Mouse (Mus musculus) forebrain, postnatal 0 days (tissue): ENCODE data around the gene Zg16. TPM values are rescaled to one million over a fixed set of nuclear protein-coding genes. Genes with fewer than 3 reads are reported as not detected.
A peak's percentile ranks its signal among the peaks of the same experiment; 100 is the strongest.

Experiments used
- ATAC-seq: fragments of 200-750 bp; cut with Nextera tagmentation; 2 replicates; pipeline ENCODE4 v1.8.0; 2017; ENCODE audit warnings: mild to moderate bottlenecking, moderate library complexity
- DNase-seq: peaks from one replicate; pipeline ENCODE4 v3.0.0-alpha.2; 2015
- H3K27ac ChIP-seq: fragments of 300-500 bp; sonication (generic); 2 replicates; pipeline ENCODE4 v1.5.1; 2014; ENCODE audit warnings: low read depth, mild to moderate bottlenecking, antibody characterized with exemption, low read length, moderate library complexity, mixed read lengths
- H3K27me3 ChIP-seq: fragments of 300-500 bp; sonication (generic); 2 replicates; pipeline ENCODE4 v1.6.1; 2014; ENCODE audit warnings: mild to moderate bottlenecking, low read length, mixed read lengths; ENCODE audit not compliant: insufficient read depth
- H3K36me3 ChIP-seq: fragments of 300-500 bp; sonication (generic); 2 replicates; pipeline ENCODE4 v1.6.1; 2014; ENCODE audit warnings: mild to moderate bottlenecking, moderate library complexity; ENCODE audit not compliant: insufficient read depth
- H3K4me1 ChIP-seq: fragments of 300-500 bp; sonication (generic); 2 replicates; pipeline ENCODE4 v1.6.1; 2014; ENCODE audit warnings: antibody characterized with exemption; ENCODE audit not compliant: insufficient read depth
- H3K4me2 ChIP-seq: fragments of 300-500 bp; sonication (generic); 2 replicates; pipeline ENCODE4 v1.6.1; 2014; ENCODE audit warnings: low read depth, mild to moderate bottlenecking, moderate library complexity
- H3K4me3 ChIP-seq: fragments of 300-500 bp; sonication (generic); 2 replicates; pipeline ENCODE4 v1.5.1; 2014; ENCODE audit warnings: low read depth, low read length, mixed read lengths
- H3K9ac ChIP-seq: fragments of 300-500 bp; sonication (generic); 2 replicates; pipeline ENCODE4 v1.6.1; 2014; ENCODE audit warnings: mild to moderate bottlenecking
- H3K9me3 ChIP-seq: fragments of 300-500 bp; sonication (generic); 2 replicates; pipeline ENCODE4 v1.6.1; 2016; ENCODE audit warnings: low read length
- CTCF ChIP-seq: sonication (generic); IDR thresholded peaks from 2 replicates; pipeline ENCODE4 v1.5.1; 2016; ENCODE audit warnings: antibody characterized with exemption, control low read depth, low read depth
- WGBS: fragments of 180-500 bp; shearing (Covaris S2); extraction: QIAGEN DNeasy Blood & Tissue Kit; methylation state at CpG from one replicate; pipeline ENCODE4 v1.1.7; 2014; 5-methylcytosine and 5-hydroxymethylcytosine counted together
- polyA plus RNA-seq: library from polyadenylated mRNA; unstranded; fragments of >200 nt; fragmentation: Nextera tagmentation; extraction: Ambion mirVana; gene quantifications from 2 replicates; pipeline ENCODE4 v1.2.1, GENCODE M21; 2015
- total RNA-seq: library from RNA; depleted of rRNA; stranded (reverse); fragments of >200 nt; gene quantifications from 2 replicates; pipeline ENCODE4 v1.2.3, GENCODE M21; 2014

The Zg16 gene
- total and polyA plus RNA-seq, 2 experiments from 2014 or later = not detected

DNA sequence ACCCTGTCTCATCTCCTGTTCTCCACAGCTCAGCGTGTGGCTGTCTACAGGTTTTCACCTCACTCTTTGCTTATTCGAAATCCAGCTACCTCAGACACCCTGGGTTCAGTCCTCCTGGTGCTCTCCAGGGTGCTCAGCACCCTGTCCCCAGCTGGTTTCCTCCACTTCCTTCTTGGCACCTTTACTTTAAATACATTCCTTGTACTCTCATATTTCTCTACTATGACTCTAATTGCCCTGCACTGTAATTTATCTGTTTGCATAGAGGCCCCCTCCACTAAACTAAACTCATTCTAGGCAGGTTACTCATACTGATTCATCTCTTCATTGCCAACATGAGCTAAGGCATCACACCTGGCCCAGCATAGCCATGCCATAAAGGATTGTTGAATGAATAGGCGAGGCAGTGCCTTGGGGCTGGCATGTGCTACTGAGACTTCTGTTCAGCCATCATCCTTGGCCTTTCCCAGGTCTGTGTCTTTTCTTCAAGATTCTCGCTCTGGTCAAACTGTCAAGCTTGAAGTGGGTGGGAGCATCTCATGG is 16.2 kb downstream of the Zg16 start:
- DNase-seq (no peak), ATAC-seq (no peak)
- Histone ChIP-seq H3K9ac (no peak overlapping the region), H3K4me2 (no peak overlapping the region), H3K36me3 (no peaks in the 10 kb centered on the region), H3K27ac (no peak overlapping the region), H3K4me1 (no peaks in the 10 kb centered on the region), H3K4me3 (no peak overlapping the region), H3K27me3 (no peaks in the 10 kb centered on the region), H3K9me3 (no peaks in the 10 kb centered on the region)
- no peak for TF ChIP-seq CTCF
- WGBS = 73% methylated on average over 4 of the region's 4 CpGs

- no peak for TF ChIP-seq CTCF
Observed at GRCm38 (mm10) chr7:127066317-127066716, 20.8 kb downstream of the Zg16 start.

DNA sequence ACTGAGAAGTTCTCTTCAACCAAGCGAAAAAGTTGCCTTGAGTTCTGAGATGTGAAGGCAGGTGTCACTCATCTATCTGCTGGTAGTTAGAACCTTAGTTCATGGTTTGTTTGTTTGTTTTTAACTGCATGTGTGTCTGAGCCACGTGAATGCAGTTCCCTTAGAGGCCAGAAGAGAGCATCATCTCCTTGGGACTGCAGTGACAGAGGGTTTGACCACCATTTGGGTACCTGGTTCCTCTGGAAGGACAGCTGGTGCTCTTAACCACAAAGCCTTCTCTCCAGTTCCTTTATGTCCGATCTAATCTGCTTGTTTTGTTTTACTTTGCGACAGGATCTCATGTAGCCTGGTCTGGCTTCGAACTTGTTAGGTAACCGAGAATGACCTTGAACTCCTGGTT is 21.6 kb downstream of the Zg16 start:
- TF ChIP-seq CTCF = no peak

More at GRCm38 (mm10) chr7:127066317-127066716, 20.8 kb downstream of the Zg16 start:
- DNase-seq = no peak
- no peaks in the 10 kb centered on the region for H3K9me3 ChIP-seq
- no peaks in the 10 kb centered on the region for H3K36me3 ChIP-seq
- H3K4me2 ChIP-seq = no peak overlapping the region
- WGBS = 85% methylated on average over 4 of the region's 4 CpGs
- no peak overlapping the region for H3K4me3 ChIP-seq
- no peak overlapping the region for H3K27ac ChIP-seq
- ATAC-seq = no peak
- H3K27me3 ChIP-seq = no peaks in the 10 kb centered on the region; the same call in 1 of the 2 replicates
- no peaks in the 10 kb centered on the region for H3K4me1 ChIP-seq
- H3K9ac ChIP-seq = no peak overlapping the region

DNA sequence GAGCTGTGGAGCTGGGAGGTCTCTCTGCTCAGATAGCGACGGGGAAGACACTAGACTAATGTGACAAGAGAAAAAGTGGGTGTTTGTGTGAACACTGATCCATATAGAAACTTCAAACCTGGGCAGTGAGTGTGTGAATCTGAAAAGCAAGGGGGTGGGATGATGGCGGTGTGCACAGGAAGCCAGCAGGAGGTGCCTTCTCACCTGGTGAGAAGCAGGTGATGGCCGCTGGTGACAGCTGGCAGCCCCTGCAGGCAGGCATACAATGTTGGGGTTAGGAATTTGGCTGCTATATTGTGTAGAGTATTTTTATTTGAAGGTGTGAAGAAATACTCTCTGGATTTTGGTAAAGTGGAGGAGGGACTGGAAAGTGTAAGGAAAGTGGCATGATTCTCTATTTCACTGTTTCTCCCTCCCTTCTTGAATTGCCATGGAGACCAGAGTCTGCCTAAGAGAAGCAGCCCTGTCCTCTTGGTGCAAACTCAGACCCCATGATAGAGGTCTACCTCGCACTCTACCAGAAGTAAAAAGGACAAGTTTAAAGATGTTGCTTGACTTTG is 32.0 kb downstream of the Zg16 start:
- no peak for ATAC-seq
- Histone ChIP-seq H3K9ac (no peak overlapping the region), H3K36me3 (no peaks in the 10 kb centered on the region), H3K4me1 (no peaks in the 10 kb centered on the region), H3K4me3 (no peak overlapping the region), H3K9me3 (no peaks in the 10 kb centered on the region), H3K27ac (no peak overlapping the region), H3K4me2 (no peak overlapping the region), H3K27me3 (no peaks in the 10 kb centered on the region)
- WGBS = 72% methylated on average over 5 of the region's 5 CpGs
- TF ChIP-seq CTCF = no peak
- DNase-seq = no peak

More for the DNA sequence above, 21.6 kb downstream of the Zg16 start:
- Histone ChIP-seq H3K27me3 (no peaks in the 10 kb centered on the region; the same call in 1 of the 2 replicates), H3K27ac (no peak overlapping the region), H3K4me1 (no peaks in the 10 kb centered on the region), H3K4me3 (no peak overlapping the region), H3K36me3 (no peaks in the 10 kb centered on the region), H3K9me3 (no peaks in the 10 kb centered on the region), H3K4me2 (no peak overlapping the region), H3K9ac (no peak overlapping the region)
- 90% methylated on average over 6 of the region's 6 CpGs for WGBS
- ATAC-seq (no peak), DNase-seq (no peak)

DNA sequence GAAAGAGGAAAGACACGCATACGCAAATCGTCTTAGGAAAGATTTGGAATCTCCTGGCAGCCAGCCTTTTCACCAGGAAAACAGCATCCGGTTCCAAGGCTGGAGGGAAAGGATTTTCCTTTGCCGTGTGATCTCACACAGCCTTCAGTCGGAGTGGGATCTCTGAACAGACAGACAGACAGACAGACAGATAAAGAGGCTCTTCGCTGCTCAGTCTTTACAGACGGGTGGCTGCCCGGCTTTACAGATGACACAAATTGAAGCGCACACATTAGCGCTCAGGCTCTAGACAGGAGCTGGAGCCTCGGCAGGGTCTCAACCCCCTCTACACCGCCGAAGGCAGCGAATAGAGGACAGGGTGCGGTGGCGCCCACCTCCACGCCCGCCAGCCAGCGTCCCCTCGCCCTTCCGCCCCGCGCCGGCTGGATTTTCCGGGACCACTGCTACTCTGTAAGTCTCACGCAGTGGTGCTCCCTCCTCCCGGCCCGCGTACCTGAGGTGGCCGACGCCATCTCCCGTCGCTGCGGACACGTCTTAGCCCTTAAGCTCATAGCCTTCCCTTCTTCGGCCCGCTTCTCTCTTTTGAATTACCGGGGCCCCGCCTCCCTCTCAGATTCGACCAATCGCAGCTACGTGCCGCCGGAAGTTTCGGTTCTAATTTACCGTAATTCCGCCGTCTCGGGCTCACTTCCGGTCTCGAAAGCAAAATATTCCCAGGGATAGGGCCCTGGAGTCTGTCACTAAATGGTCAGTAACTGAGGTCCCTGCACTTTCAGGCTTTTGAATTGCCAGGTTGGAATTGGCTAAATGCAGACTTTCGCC is 45.1 kb downstream of the Zg16 start, which contains the start of gene Kif22:
Kif22 (minus strand) TSS at position 621 of the 822 bp plus-strand sequence.
- 0 out of 2 replicates have a peak within 1 kb of the TSS, but pooled peaks have one; percentile 66 for H3K27ac ChIP-seq
- no peaks in the 10 kb centered on the region for H3K9me3 ChIP-seq
- H3K36me3 ChIP-seq = no peaks in the 10 kb centered on the region
- peak within 1 kb of the TSS; percentile 52 for H3K9ac ChIP-seq
- H3K4me1 ChIP-seq = peaks cover 5% of the 10 kb centered on the region; the same call in 1 of the 2 replicates
- H3K4me2 ChIP-seq = peak within 1 kb of the TSS; percentile 97
- DNase-seq (peak; percentile 92), ATAC-seq (peak; percentile 91)
- no peak for TF ChIP-seq CTCF
- no peaks in the 10 kb centered on the region for H3K27me3 ChIP-seq
- H3K4me3 ChIP-seq = peak within 1 kb of the TSS; percentile 65
- whole genome bisulfite sequencing = under 1% methylated on average over 53 of the region's 53 CpGs

- DNase-seq = no peak
- Histone ChIP-seq H3K4me1 (0 out of 2 replicates have a peak, but pooled peaks cover 6% of the 10 kb centered on the region), H3K4me2 (no peak overlapping the region), H3K36me3 (no peaks in the 10 kb centered on the region), H3K4me3 (no peak overlapping the region), H3K9ac (no peak overlapping the region), H3K27ac (no peak overlapping the region), H3K27me3 (no peaks in the 10 kb centered on the region), H3K9me3 (no peaks in the 10 kb centered on the region)
- no peak for TF ChIP-seq CTCF
- no peak for ATAC-seq
- 90% methylated on average over 1 of the region's 1 CpGs for WGBS
Observed at GRCm38 (mm10) chr7:127031244-127031643, 55.9 kb downstream of the Zg16 start.

DNA sequence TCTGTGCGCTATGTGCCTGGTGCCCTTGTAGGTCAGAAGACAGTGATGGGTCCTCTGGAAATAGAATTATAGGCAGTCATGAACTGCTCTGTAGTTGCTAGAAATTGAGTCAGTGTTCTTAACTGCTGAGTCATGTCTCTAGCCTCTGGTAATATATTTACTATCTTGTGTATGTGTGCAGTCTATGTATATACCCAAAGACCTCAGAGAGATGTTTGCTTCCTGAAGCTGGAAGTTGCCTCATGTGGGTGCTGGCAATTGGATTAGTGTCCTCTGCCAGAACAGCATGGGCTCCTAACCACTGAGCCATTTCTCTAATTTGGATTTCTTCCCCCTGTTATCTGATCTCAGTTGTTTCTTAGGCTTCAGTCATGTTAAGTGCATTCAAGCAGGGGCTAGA is 57.0 kb downstream of the Zg16 start:
- no peak for TF ChIP-seq CTCF
- 98% methylated on average over 1 of the region's 1 CpGs for WGBS

More for the DNA sequence above, 57.0 kb downstream of the Zg16 start:
- H3K9me3 ChIP-seq = no peaks in the 10 kb centered on the region
- H3K9ac ChIP-seq = no peak overlapping the region
- 0 out of 2 replicates have a peak, but pooled peaks cover 6% of the 10 kb centered on the region for H3K4me1 ChIP-seq
- no peak overlapping the region for H3K4me2 ChIP-seq
- no peaks in the 10 kb centered on the region for H3K27me3 ChIP-seq
- DNase-seq (no peak), ATAC-seq (no peak)
- H3K4me3 ChIP-seq = no peak overlapping the region
- no peak overlapping the region for H3K27ac ChIP-seq
- no peaks in the 10 kb centered on the region for H3K36me3 ChIP-seq
